Mouse (Mus musculus) E14TG2a.4 (cell line): ENCODE measurements at regions not wholly inside any gene's neighbourhood (a gene's known extent, or its start where the extent isn't known, plus 50 kb on each side); places are given as distances from the start of the nearest gene placed in this dataset.

ENCODE experiments used
- CTCF ChIP-seq: conservative IDR thresholded peaks from 2 replicates; pipeline ENCODE4 v1.5.1; 2014; ENCODE audit warnings: low read length
- POU5F1 ChIP-seq: IDR thresholded peaks from 2 replicates; pipeline ENCODE4 v1.6.1; 2014; ENCODE audit warnings: low read length, borderline replicate concordance

DNA sequence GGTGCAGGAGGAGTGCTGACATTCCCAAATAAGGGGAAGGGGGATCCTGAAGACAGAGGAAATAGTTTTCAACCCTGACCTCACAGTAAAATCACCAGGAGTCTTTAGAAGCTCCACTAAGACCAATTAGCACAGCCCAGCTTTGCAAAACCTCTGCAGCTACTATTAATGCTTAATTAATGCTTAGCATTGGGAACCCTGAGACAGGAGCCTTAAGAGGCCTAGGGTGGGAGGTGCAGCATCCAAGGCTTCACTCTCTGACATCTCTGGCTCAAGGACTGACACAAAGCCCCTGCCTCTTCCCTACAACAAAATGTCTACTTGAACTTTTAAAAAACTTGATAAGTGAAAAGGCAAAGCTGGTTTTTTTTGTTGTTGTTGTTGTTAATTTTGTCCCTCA is 185.9 kb downstream of the Rchy1 start:
- TF ChIP-seq CTCF (no peak), POU5F1 (no peak)
